Mouse (Mus musculus) liver, embryonic 14.5 days (tissue): ENCODE measurements around the gene Gm45140.
A peak's percentile ranks its signal among the peaks of the same experiment; 100 is the strongest.

ENCODE experiments used
- CTCF ChIP-seq: IDR thresholded peaks from 2 replicates; pipeline ENCODE4 v1.5.1; 2016; ENCODE audit warnings: antibody characterized with exemption, low read depth, control low read depth
- EP300 ChIP-seq: IDR thresholded peaks from 2 replicates; pipeline ENCODE4 v1.6.1; 2016; ENCODE audit warnings: antibody characterized with exemption, low read depth

DNA sequence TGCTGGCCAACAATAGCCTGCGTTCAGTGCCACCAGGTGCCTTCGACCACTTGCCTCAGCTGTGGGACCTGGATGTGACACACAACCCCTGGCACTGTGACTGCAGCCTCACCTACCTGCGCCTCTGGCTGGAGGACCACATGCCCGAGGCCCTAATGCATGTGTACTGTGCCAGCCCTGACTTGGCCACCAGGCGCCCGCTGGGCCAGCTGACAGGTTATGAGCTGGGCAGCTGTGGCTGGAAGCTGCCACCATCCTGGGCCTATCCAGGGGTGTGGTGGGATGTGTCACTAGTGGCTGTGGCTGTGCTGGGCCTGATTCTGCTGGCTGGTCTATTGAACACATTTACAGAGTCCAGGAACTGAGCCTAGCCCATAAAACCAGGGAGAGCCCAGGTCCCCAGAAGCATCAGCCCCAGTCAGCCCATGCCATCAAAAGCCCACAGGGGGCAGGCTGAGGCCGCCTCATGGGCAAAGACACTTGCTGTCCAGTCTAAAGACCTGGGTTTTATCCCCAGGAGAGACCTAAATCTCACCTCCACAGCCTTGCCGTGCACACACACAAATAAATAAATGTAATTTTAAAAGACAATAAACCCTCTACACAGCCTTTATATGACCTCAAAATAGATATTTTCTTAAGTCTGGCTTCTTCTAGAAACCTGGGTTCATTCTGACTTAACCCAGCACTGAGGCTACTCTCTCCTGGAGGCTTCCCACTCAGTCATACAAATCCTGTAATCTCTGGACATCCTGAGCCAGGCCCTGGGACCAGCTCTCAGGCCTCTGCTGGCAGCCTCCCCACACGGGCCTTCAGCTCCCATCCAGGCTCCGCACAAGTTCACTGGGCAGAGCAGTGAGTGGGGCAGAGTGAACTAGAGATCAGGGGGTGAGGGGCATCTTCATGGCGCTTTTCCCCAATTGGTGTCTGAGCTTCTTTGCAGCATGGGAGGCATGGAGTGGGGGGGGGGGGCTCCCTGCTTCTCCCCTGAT lies 56.1 kb downstream of the Gm45140 start:
- peak; percentile 57 for TF ChIP-seq CTCF
- TF ChIP-seq EP300: no peak
